Mouse (Mus musculus): ENCODE data around the gene Rai1.
A peak's percentile ranks its signal among the peaks of the same experiment; 100 is the strongest.

The Rai1 gene

GRCm38 (mm10) chr11:60127863-60128512, 23.2 kb downstream of the Rai1 start:
- DNase-seq, result no peak

- no peak for DNase-seq
Observed at GRCm38 (mm10) chr11:60130516-60130915, 25.7 kb downstream of the Rai1 start.

GRCm38 (mm10) chr11:60132061-60132460, 27.2 kb downstream of the Rai1 start:
- DNase-seq, result no peak

- DNase-seq, result no peak
Observed at GRCm38 (mm10) chr11:60136491-60136890, 31.7 kb downstream of the Rai1 start.

DNA sequence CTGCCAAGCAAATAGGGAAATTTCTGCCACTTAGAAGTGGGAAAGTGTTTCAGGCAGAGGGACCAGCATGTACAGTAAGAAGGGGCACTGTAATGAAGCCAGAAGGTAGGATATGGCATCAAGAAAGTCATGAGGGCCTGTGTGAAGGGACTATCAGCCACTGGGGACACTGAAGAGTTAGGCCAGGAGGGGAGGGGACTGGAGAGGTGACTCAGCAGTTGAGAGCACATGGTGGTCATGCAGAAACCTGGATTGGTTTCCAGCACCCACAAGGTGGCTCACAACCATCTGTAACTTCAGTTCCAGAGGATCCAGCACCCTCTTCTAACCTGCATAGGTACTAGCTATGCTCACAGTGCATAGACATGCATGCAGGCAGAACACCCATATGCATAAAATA, 32.4 kb downstream of the Rai1 start:
- DNase-seq, result no peak

DNA sequence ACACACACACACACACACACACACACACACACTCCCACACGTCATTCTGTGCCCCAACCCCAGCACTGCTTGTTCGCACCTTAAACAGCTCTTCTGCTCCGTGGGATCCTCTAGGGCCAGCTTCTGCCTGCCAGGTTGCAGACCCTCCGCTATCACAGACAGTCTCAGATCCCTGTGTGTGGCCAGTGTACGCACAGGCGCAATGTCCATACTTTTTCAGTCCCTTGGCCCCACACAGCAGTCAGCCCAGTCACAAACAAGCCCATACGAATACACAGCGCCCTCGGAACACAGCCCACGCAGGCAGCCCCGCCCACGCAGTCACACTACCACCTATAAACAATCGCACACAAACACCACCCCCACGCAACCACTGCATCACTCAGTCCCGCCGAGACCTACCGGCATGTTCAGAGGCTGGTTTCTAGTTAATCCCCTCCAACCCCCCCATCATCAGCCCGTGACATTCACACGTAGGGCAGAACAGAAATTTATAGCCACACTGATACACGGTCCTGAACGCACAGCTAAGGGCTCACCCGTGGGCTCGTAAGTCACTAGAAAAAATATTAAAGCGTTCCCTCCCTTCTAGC, 34.4 kb downstream of the Rai1 start:
- no peak for DNase-seq

- DNase-seq, result no peak
Observed at GRCm38 (mm10) chr11:60139734-60140371, 35.0 kb downstream of the Rai1 start.

DNA sequence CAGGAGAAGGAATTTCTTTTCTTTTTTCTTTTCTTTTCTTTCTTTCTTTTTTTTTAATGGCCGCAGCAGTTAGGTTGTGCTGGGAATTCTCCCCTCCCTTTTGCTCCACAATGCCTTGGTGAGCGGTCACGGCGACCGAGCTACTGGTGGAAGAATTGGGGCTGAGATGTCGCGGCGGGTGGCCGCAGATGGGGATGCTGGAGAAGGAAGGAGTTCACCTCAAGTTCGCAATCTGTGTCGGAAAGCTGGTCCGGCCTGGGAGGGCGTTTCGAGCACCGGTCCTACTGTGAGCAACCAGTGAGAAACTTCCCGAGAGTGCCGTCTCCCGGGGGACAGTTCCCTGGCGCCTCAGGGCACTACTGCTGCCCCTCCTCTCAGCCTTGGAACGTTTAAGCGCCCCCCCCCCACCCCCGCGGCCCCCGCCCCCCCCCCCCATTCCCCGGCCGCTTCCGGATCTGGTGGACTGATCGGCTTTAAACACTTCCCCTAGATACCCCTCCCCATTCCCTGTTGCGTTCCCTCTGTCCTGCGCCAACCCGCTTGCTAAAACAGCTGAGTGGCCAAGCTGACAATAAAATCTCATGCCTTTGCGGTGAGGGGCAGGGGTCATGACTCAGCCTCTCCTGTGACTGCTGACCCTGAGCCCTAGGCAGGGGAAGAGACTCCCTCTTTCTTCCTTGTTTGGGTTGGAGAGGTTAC, 35.9 kb downstream of the Rai1 start:
- no peak for DNase-seq

DNA sequence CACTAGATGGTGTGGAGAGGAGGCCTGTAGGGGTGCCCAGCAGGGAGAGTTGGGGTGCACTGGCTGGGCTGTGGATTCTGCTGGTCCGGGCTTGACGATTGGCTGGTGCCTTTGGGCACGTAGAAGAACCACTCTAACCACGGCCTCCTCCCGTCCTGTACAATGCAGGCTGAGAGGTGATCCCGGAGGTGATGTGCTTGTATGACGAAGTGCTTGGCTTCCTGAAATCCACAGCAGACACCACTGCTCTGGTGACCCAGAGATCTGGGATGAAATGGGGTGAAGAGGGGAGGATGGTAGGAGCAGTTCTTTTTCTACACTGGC, 36.4 kb downstream of the Rai1 start:
- no peak for DNase-seq

DNA sequence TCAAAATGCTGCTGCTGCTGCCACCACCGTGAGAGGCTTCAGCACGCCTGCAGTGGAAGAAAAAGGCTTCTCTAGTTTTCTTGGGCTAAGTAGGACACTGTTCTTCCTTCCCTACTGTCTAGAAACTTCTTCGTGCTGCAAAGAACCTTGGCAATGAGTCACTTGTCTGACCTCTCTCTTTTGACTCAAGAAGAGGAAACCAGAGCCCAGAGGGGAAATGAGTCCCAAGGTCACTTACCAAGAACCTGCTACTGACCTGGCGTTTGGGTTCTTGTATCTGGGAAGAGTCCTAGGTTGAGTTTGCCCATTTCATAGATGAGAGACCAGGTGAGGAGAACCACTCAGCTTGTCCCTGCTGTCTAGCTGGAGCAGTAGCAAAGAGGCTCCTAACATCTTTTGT, 38.3 kb downstream of the Rai1 start:
- no peak for DNase-seq

- no peak for DNase-seq
Observed at GRCm38 (mm10) chr11:60146170-60146569, 41.4 kb downstream of the Rai1 start.

DNA sequence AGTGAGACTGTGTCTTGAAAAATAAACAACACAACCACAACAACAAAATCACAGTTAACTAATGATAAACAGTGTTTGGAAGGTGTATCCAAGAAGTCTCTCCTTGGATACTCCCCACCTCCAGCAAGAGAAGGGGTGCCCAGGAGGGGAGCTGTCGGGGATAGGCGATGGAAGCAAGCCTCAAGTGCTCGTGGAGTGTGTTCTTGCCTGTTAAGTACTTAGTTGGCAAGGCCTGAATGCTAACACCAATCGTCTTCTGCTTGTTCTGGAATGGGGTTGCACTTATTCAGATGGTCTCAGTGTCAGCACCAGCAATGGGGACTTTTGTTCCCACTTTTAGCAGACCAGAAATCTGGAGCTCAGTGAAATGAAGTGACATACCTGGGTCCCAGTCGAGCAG, 43.8 kb downstream of the Rai1 start:
- no peak for DNase-seq

DNA sequence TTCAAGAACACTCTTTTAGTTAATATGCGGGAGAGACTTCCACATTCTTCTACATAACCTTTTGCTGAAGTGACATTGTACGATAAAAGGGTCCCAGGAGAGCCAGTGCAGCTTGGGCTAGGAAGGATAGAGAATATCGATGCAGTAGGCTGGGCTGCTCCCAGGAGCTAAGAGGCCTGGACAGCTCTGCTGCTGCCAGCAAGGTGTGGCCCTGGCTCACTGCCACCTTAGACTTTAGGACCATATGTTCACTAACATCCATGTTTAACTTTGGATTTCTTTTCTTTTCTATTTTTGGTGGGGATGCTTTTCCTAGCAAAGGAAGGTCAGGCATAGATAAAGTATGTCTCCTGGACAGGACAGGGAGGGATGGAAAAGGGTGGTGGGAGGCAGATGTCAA, 44.3 kb downstream of the Rai1 start:
- DNase-seq, result no peak

GRCm38 (mm10) chr11:60150677-60151076, 45.9 kb downstream of the Rai1 start:
- DNase-seq, result peak; percentile 25

GRCm38 (mm10) chr11:60152339-60152738, 47.5 kb downstream of the Rai1 start:
- DNase-seq, result no peak

- DNase-seq, result no peak
Observed at GRCm38 (mm10) chr11:60153936-60154335, 49.1 kb downstream of the Rai1 start.

- no peak for DNase-seq
Observed at GRCm38 (mm10) chr11:60155690-60156089, 50.9 kb downstream of the Rai1 start.

- DNase-seq, result no peak
Observed at GRCm38 (mm10) chr11:60158271-60158670, 53.5 kb downstream of the Rai1 start.

GRCm38 (mm10) chr11:60159955-60160354, 55.1 kb downstream of the Rai1 start:
- no peak for DNase-seq

DNA sequence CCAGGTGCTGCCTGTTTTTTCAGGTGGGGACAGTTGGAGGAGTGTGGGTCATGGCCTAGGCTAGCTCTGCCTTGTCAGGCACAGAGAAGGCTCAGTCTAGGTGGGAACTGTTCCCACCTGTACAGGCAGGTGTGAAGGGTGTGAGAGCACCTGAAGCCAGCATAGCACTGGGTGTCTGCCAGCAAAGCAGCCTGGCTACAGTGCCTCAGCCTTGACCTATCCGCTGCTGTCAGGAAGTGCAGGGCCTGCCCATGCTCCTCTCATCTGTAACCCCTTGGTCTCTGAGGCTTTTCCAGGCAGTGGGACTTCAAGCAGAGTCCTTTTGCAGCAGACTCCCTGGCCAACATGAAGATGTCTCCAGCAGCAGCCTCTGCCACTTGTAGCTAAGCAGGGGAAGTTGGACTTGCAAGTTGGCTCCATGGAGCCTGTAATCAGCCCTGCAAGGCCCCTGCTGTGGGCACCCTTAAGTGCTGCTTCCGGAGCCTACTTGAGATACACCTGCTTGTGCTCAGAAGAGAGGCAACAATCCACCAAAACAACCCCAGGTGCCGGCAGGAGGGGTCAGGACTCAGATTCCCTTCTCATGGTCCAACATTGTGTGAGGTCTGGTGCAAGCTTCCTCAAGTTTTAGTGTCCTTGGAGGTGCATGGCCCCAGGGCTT, 55.8 kb downstream of the Rai1 start:
- DNase-seq, result no peak

- no peak for DNase-seq
Observed at GRCm38 (mm10) chr11:60161146-60161874, 56.5 kb downstream of the Rai1 start.

GRCm38 (mm10) chr11:60162547-60162946, 57.7 kb downstream of the Rai1 start:
- DNase-seq, result no peak

GRCm38 (mm10) chr11:60163362-60163761, 58.5 kb downstream of the Rai1 start:
- DNase-seq, result no peak
